Mouse (Mus musculus) activated CD4-positive, CD25-positive, alpha-beta regulatory T cell, adult 4 months (primary cell): Measurements from ENCODE around the gene Rcor1. TPM values are rescaled to one million over a fixed set of nuclear protein-coding genes. Genes with fewer than 3 reads are reported as not detected.

Source experiments
- polyA plus RNA-seq, 2 experiments: library from polyadenylated mRNA; unstranded; fragments of 100-300 nt; shearing (Covaris generic); gene quantifications; one replicate each; pipeline ENCODE4 v1.2.1; 2017

Gene Rcor1
- polyA plus RNA-seq, 2 experiments from 2014 or later: 14.7 to 15.9 TPM

Other genes with a start within 250 kb of the Rcor1 start
- gene Mok, start 198.4 kb upstream of the Rcor1 start, polyA plus RNA-seq: under 1 TPM; 0.22 to 0.29 TPM
- 1 to 10 TPM; 1.2 to 2.2 TPM for gene Zfp839, start 189.1 kb upstream of the Rcor1 start, polyA plus RNA-seq
- 10 to 100 TPM; 34.1 to 38.1 TPM for gene Cinp, start 150.2 kb upstream of the Rcor1 start, polyA plus RNA-seq
- gene Tecpr2, start 150.1 kb upstream of the Rcor1 start, polyA plus RNA-seq: 1 to 10 TPM in 1 of 2 experiments, under 1 TPM in 1; 0.61 to 1.2 TPM
- 1 to 10 TPM in 1 of 2 experiments, under 1 TPM in 1; 0.74 to 1.2 TPM for gene Ankrd9, start 60.3 kb upstream of the Rcor1 start, polyA plus RNA-seq
- gene Traf3, start 127.0 kb downstream of the Rcor1 start, polyA plus RNA-seq: 10 to 100 TPM; 14.4 to 15.5 TPM
- 1 to 10 TPM in 1 of 2 experiments, not detected in 1; 2.8 TPM for gene 4930595D18Rik, start 145.1 kb downstream of the Rcor1 start, polyA plus RNA-seq
- not detected for gene Amn, start 231.7 kb downstream of the Rcor1 start, polyA plus RNA-seq